Mouse (Mus musculus) cerebellum, postnatal 36 days (tissue): ENCODE results near the gene Card19.

Source experiments
- DNase-seq, 2 experiments: peaks; one replicate each; pipeline ENCODE4 v3.0.0; 2021 to 2022; ENCODE audit warnings: mixed read lengths in 2 of 2

The Card19 gene

GRCm38 (mm10) chr13:49225159-49225558 lies 9.3 kb upstream of the Card19 start:
- DNase-seq, result no peak

- DNase-seq, result no peak
These were observed 8.9 kb upstream of the Card19 start for GRCm38 (mm10) chr13:49224729-49225128.

GRCm38 (mm10) chr13:49224314-49224713 lies 8.5 kb upstream of the Card19 start:
- no peak for DNase-seq

GRCm38 (mm10) chr13:49220912-49221311 lies 5.1 kb upstream of the Card19 start:
- DNase-seq, result no peak

GRCm38 (mm10) chr13:49219367-49219766 lies 3.5 kb upstream of the Card19 start:
- no peak for DNase-seq

GRCm38 (mm10) chr13:49218651-49219050 lies 2.8 kb upstream of the Card19 start:
- no peak for DNase-seq

- no peak for DNase-seq
These were observed 1.1 kb upstream of the Card19 start for GRCm38 (mm10) chr13:49216808-49217561.

- no peak for DNase-seq
These were observed 349 bp upstream of the Card19 start for GRCm38 (mm10) chr13:49216220-49216552.

- DNase-seq, result no peak
These were observed 721 bp downstream of the Card19 start for GRCm38 (mm10) chr13:49215128-49215503.

- DNase-seq, result no peak
These were observed 1.4 kb downstream of the Card19 start for GRCm38 (mm10) chr13:49214454-49214853.

GRCm38 (mm10) chr13:49213531-49213932 lies 2.3 kb downstream of the Card19 start:
- peak; percentile 65 to 75 for DNase-seq

GRCm38 (mm10) chr13:49212711-49213500 lies 2.9 kb downstream of the Card19 start:
- no peak for DNase-seq

GRCm38 (mm10) chr13:49209306-49209705 lies 6.5 kb downstream of the Card19 start:
- DNase-seq, result no peak

GRCm38 (mm10) chr13:49206341-49206740 lies 9.5 kb downstream of the Card19 start:
- DNase-seq, result no peak

GRCm38 (mm10) chr13:49205381-49205998 lies 10.3 kb downstream of the Card19 start:
- DNase-seq, result peak; percentile 83 to 88

GRCm38 (mm10) chr13:49202556-49202955 lies 13.3 kb downstream of the Card19 start:
- no peak for DNase-seq

- no peak for DNase-seq
These were observed 15.1 kb downstream of the Card19 start for GRCm38 (mm10) chr13:49200688-49201087.

- DNase-seq, result no peak
These were observed 15.9 kb downstream of the Card19 start for GRCm38 (mm10) chr13:49199891-49200290.

GRCm38 (mm10) chr13:49198734-49199133 lies 17.1 kb downstream of the Card19 start:
- no peak for DNase-seq

GRCm38 (mm10) chr13:49196766-49197165 lies 19.1 kb downstream of the Card19 start:
- DNase-seq, result no peak

GRCm38 (mm10) chr13:49196211-49196610 lies 19.6 kb downstream of the Card19 start:
- no peak for DNase-seq

- no peak for DNase-seq
These were observed 20.2 kb downstream of the Card19 start for GRCm38 (mm10) chr13:49195651-49196050.

GRCm38 (mm10) chr13:49194811-49195210 lies 21.0 kb downstream of the Card19 start:
- no peak for DNase-seq

- DNase-seq, result no peak
These were observed 22.2 kb downstream of the Card19 start for GRCm38 (mm10) chr13:49193650-49194049.
